ENCODE assay signal across 8 mouse cellular contexts in genomic region chr2:30171371-30171996, GRCm38 (mm10). TPM values are rescaled to one million over a fixed set of nuclear protein-coding genes. Genes with fewer than 3 reads are reported as not detected.
DNase-seq lines count a peak whose midpoint lies in the region; ATAC-seq and TF ChIP-seq lines count a peak whose summit lies in the region.

Gene Endog, plus strand, starts transcription at chr2:30171493.

- H3K9me3 ChIP-seq in lung, embryonic 15.5 days, result peaks cover 3% of the 10 kb centered on the region; the same call in 1 of the 2 replicates

- peak within 1 kb of the TSS; percentile 57 for H3K4me3 ChIP-seq in lung, embryonic 15.5 days
- H3K4me3 ChIP-seq in olfactory bulb, adult 2 months (ENCODE audit: insufficient read depth, low read depth, low read length), result peak within 1 kb of the TSS; percentile 63

- peak; percentile 95 for ATAC-seq in frontal cortex, adult (ENCODE audit: low TSS enrichment)
- peak; percentile 77 to 79 for ATAC-seq in hematopoietic stem cell, adult 5-6 weeks (replicated peaks in 1 of 2; ENCODE audit: insufficient read depth in 1 of 2, low FRiP score in 2 of 2, low TSS enrichment in 1 of 2, low read depth in 1 of 2, poor library complexity in 2 of 2, severe bottlenecking in 2 of 2)
- peak; percentile 92 for ATAC-seq in lung, embryonic 15.5 days (ENCODE audit: borderline replicate concordance, extremely low read depth, low FRiP score, low TSS enrichment)

- H3K27me3 ChIP-seq in lung, embryonic 15.5 days, result no peaks in the 10 kb centered on the region

- peaks cover 6% of the 10 kb centered on the region for H3K4me1 ChIP-seq in lung, embryonic 15.5 days
- peaks cover 22% of the 10 kb centered on the region for H3K4me1 ChIP-seq in olfactory bulb, adult 2 months (ENCODE audit: control insufficient read depth, insufficient read depth, low read length)

- under 1% methylated on average over 66 of the region's 75 CpGs for WGBS in lung, embryonic 15.5 days
- WGBS in olfactory bulb, adult 2 months, result under 1% methylated on average over 75 of the region's 75 CpGs

- H3K36me3 ChIP-seq in lung, embryonic 15.5 days, result peaks cover 40% of the 10 kb centered on the region

- peak; percentile 95 for TF ChIP-seq POLR2A in olfactory bulb, adult 2 months (IDR thresholded peaks at IDR 0.05; ENCODE audit: insufficient read depth, low read depth, low read length)

- peak within 1 kb of the TSS; percentile 78 for H3K27ac ChIP-seq in lung, embryonic 15.5 days
- H3K27ac ChIP-seq in olfactory bulb, adult 2 months (ENCODE audit: insufficient read depth, low read depth, low read length), result peak within 1 kb of the TSS; percentile 93

- DNase-seq in MEL-GATA-1-ER (ENCODE audit: extremely low read depth, low read depth), result peak; percentile 78
- DNase-seq in cerebellum, adult 8-10 months, result peak; percentile 92
- peak; percentile 75 for DNase-seq in layer of hippocampus, adult 9-10 months (ENCODE audit: low spot score)
- peak; percentile 73 to 77 for DNase-seq in thymus, adult 18-20 months

- TF ChIP-seq CTCF in olfactory bulb, adult 2 months (IDR thresholded peaks at IDR 0.05; ENCODE audit: insufficient read depth, low read depth, low read length), result no peak

- H3K9ac ChIP-seq in lung, embryonic 15.5 days, result peak within 1 kb of the TSS; percentile 60

- H3K4me2 ChIP-seq in lung, embryonic 15.5 days, result peak within 1 kb of the TSS; percentile 96

RNA-seq across cellular contexts. Expression of gene Endog, which starts in this region (rescaled TPM):
- 3.2 and 8.1 TPM in 2 replicates for total RNA-seq in hematopoietic stem cell, adult 5-6 weeks (2017)
- polyA plus RNA-seq in lung, embryonic 15.5 days (2015; fragmentation: Nextera tagmentation; extraction: Ambion mirVana), result 16.2 and 16.7 TPM in 2 replicates
- polyA plus RNA-seq in olfactory bulb, adult 2 months (2012; ENCODE audit: insufficient read depth, insufficient read length, low replicate concordance, missing spikeins), result not detected in 2 replicates

Comparison
In these comparisons a context has a peak if more than half of its experiments do, and no peak if none do; other contexts are left out.
1. Peak in every context shown above with its lines: DNase-seq, ATAC-seq, H3K4me3 ChIP-seq and H3K27ac ChIP-seq.
2. RNA of gene Endog (polyA plus RNA-seq): 16.2 to 16.7 TPM in lung, embryonic 15.5 days; not detected in olfactory bulb, adult 2 months; every median in the first group is over 10 times any median in the second.